Mouse (Mus musculus): ENCODE data around the gene Nufip2. TPM values are rescaled to one million over a fixed set of nuclear protein-coding genes. Genes with fewer than 3 reads are reported as not detected.

Gene Nufip2
- total and polyA plus RNA-seq, 2 experiments from 2014 or later, result 3.5 to 55.1 TPM

DNA sequence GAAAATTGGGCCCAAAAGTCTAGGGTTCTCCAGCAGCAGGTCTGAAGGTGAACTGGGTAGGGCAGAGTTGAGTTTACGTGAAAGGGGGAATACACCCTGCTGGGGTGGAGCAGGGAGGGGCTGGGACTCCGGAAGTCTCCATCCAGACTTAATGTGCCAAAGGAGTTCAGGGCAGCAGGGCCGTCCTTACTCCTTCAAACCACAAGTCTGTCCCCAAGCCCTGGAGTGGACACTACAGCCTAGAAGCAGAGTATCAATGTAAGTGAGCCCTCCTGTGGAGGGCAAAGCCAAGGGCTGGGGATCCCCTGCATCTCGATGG, 79.5 kb downstream of the Nufip2 start:
- H3K4me1 ChIP-seq (ENCODE audit: control insufficient read depth, insufficient read depth), result peaks cover 25% of the 10 kb centered on the region
- H3K27me3 ChIP-seq (ENCODE audit: control insufficient read depth, insufficient read depth, low read length), result no peaks in the 10 kb centered on the region
- no peak overlapping the region for H3K4me3 ChIP-seq (ENCODE audit: low read depth, low read length)
- no peak for DNase-seq (ENCODE audit: low spot score)
- 36% methylated on average over 4 of the region's 4 CpGs for WGBS
- ATAC-seq (ENCODE audit: insufficient read depth, low read depth), result no peak
- peak overlapping the region; percentile 77 for H3K4me2 ChIP-seq (ENCODE audit: low read depth, low read length)
- H3K9me3 ChIP-seq (replicated peaks; ENCODE audit: control insufficient read depth, low read length), result no peaks in the 10 kb centered on the region
- H3K9ac ChIP-seq (replicated peaks; ENCODE audit: low read depth, low read length), result no peak overlapping the region
- H3K36me3 ChIP-seq (replicated peaks; ENCODE audit: control insufficient read depth, insufficient read depth, low read length), result no peaks in the 10 kb centered on the region
- peak overlapping the region; percentile 88 for H3K27ac ChIP-seq (ENCODE audit: low read depth)
- TF ChIP-seq CTCF (IDR thresholded peaks at IDR 0.05; ENCODE audit: low read depth) (no peak), EP300 (IDR thresholded peaks at IDR 0.05; ENCODE audit: low read depth) (no peak)

DNA sequence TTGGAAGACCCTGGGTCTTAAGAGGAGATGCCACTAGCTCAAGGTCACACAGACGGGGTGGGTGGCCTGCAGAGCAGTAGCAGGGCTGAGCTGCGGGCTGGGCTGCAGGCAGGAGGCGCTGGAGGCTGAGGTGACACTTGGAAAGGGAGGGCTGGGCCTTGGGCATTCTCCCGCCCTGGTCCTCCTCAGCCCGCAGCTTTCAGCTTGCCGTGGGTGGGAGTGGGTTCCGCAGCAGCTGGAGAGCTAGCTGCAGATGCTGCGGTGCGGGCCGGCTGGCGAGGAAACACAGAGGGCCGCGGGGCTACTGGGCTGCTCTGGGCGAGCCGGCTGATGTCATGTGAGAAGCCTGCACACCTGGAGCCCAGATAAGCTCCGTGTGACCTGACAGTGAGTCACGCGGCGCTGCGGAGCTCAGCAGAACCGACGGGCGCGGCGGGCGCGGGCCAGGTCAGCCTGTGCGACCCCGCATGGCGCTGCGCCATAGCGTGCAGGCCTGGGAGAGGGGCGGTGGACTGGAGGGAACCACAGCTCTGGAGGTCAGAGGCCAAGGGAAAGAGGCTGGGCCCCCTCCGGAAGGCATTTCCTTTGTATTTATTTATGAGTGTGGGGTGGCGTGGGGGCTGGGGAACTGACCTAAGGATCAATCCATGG, 80.5 kb downstream of the Nufip2 start:
- WGBS, result 3% methylated on average over 35 of the region's 35 CpGs
- TF ChIP-seq EP300 (IDR thresholded peaks at IDR 0.05; ENCODE audit: low read depth), result peak; percentile 63
- TF ChIP-seq CTCF (IDR thresholded peaks at IDR 0.05; ENCODE audit: low read depth), result peak; percentile 65
- H3K27ac ChIP-seq (ENCODE audit: low read depth), result peak overlapping the region; percentile 88
- DNase-seq (ENCODE audit: low spot score) (peak; percentile 44), ATAC-seq (ENCODE audit: insufficient read depth, low read depth) (peak; percentile 65)
- no peaks in the 10 kb centered on the region for H3K9me3 ChIP-seq (replicated peaks; ENCODE audit: control insufficient read depth, low read length)
- peaks cover 25% of the 10 kb centered on the region for H3K4me1 ChIP-seq (ENCODE audit: control insufficient read depth, insufficient read depth)
- H3K4me3 ChIP-seq (ENCODE audit: low read depth, low read length), result peak overlapping the region; percentile 48
- H3K9ac ChIP-seq (replicated peaks; ENCODE audit: low read depth, low read length), result peak overlapping the region; percentile 54
- no peaks in the 10 kb centered on the region for H3K27me3 ChIP-seq (ENCODE audit: control insufficient read depth, insufficient read depth, low read length)
- H3K36me3 ChIP-seq (replicated peaks; ENCODE audit: control insufficient read depth, insufficient read depth, low read length), result no peaks in the 10 kb centered on the region
- H3K4me2 ChIP-seq (ENCODE audit: low read depth, low read length), result peak overlapping the region; percentile 77

DNA sequence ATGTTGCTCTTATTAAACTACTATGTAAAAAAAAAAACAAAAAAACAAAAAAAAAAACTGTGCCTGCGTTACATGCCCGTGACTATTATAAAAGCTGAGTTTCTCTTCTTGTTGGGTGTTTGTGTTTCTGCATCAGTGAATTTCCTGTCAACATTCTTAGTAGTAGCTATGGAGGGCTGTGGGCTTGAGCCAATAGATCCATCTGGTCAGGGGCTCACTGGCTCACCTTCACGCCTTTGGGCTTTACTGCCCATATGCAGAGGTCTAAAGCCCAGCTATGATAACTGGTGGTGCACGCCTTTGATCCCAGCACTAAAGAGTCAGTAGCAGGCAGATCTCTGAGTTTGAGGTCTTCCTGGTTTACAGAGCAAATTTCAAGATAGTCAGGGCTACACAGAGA, 83.5 kb downstream of the Nufip2 start:
- WGBS, result 75% methylated on average over 4 of the region's 4 CpGs
- Histone ChIP-seq H3K9ac (replicated peaks; ENCODE audit: low read depth, low read length) (no peak overlapping the region), H3K27me3 (ENCODE audit: control insufficient read depth, insufficient read depth, low read length) (no peaks in the 10 kb centered on the region), H3K4me2 (ENCODE audit: low read depth, low read length) (no peak overlapping the region), H3K36me3 (replicated peaks; ENCODE audit: control insufficient read depth, insufficient read depth, low read length) (no peaks in the 10 kb centered on the region), H3K27ac (ENCODE audit: low read depth) (no peak overlapping the region), H3K4me1 (ENCODE audit: control insufficient read depth, insufficient read depth) (peaks cover 21% of the 10 kb centered on the region), H3K9me3 (replicated peaks; ENCODE audit: control insufficient read depth, low read length) (no peaks in the 10 kb centered on the region), H3K4me3 (ENCODE audit: low read depth, low read length) (no peak overlapping the region)
- no peak for TF ChIP-seq EP300 (IDR thresholded peaks at IDR 0.05; ENCODE audit: low read depth)
- no peak for TF ChIP-seq CTCF (IDR thresholded peaks at IDR 0.05; ENCODE audit: low read depth)
- ATAC-seq (ENCODE audit: insufficient read depth, low read depth), result no peak
- DNase-seq (ENCODE audit: low spot score), result no peak

DNA sequence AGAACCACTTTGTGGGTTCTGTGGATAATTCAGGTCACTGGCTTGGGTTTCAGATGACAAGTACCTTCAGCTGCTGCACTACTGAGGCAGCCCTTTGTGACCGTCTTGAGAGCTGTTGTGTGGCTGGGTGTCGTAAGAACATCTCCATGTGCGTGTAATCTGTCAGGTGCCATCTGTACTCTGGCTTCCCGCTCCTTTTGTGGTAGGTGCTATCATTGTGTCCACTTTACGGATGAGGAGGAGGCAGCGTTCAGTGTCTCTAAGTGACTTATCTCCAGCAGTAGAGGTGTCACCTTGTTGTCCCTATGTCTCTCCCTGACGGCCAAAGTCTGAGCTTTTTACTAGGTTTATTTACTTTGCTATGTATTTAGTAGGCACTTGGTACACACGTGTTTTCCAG, 84.4 kb downstream of the Nufip2 start:
- no peak overlapping the region for H3K9ac ChIP-seq (replicated peaks; ENCODE audit: low read depth, low read length)
- no peak overlapping the region for H3K4me3 ChIP-seq (ENCODE audit: low read depth, low read length)
- no peak overlapping the region for H3K27ac ChIP-seq (ENCODE audit: low read depth)
- no peak overlapping the region for H3K4me2 ChIP-seq (ENCODE audit: low read depth, low read length)
- no peaks in the 10 kb centered on the region for H3K27me3 ChIP-seq (ENCODE audit: control insufficient read depth, insufficient read depth, low read length)
- WGBS, result 75% methylated on average over 8 of the region's 8 CpGs
- ATAC-seq (ENCODE audit: insufficient read depth, low read depth) (no peak), DNase-seq (ENCODE audit: low spot score) (no peak)
- no peaks in the 10 kb centered on the region for H3K9me3 ChIP-seq (replicated peaks; ENCODE audit: control insufficient read depth, low read length)
- H3K4me1 ChIP-seq (ENCODE audit: control insufficient read depth, insufficient read depth), result peaks cover 21% of the 10 kb centered on the region
- TF ChIP-seq CTCF (IDR thresholded peaks at IDR 0.05; ENCODE audit: low read depth) (no peak), EP300 (IDR thresholded peaks at IDR 0.05; ENCODE audit: low read depth) (no peak)
- H3K36me3 ChIP-seq (replicated peaks; ENCODE audit: control insufficient read depth, insufficient read depth, low read length), result no peaks in the 10 kb centered on the region

DNA sequence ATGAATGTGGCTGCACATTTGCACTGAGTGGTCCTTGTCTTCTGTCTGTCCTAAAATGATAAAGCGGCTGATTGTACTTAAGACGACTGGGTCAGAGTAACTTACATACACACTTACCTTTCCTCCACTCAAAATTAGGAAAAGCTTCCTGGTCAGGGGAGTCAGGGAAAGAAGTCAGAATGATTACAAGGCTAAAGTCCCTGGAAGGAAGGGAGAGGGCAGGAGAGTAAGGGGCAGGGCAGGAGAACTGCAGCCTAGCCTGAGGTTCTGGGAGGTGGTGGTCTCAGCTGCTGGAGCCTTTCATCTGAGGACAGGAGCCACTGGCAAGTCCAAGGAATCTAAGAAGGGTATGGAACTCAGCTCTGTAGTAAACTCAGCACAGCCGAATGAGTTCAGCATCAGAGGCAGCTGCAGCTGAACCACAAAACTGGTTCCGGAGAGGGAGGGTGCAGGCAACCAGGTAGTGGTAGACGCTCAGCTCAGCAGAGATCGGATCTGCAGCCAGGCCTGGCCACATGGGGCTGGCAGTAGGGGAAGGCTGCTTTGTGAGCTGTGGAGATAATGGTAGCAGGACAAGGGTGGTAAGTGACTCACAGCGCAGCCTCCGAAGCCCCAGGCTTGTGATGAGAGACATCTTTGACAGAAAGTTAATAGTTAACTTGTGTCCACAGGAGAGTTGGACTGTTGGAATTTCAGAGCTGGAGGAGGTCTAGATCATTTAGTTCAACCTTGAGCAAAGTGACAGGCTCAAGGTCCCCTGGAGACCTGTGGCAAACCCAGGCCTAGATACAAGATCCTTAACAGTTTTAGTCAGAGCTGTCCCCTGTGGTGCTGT, 86.1 kb downstream of the Nufip2 start:
- DNase-seq (ENCODE audit: low spot score) (no peak), ATAC-seq (ENCODE audit: insufficient read depth, low read depth) (no peak)
- Histone ChIP-seq H3K4me2 (ENCODE audit: low read depth, low read length) (no peak overlapping the region), H3K27ac (ENCODE audit: low read depth) (no peak overlapping the region), H3K36me3 (replicated peaks; ENCODE audit: control insufficient read depth, insufficient read depth, low read length) (no peaks in the 10 kb centered on the region), H3K9me3 (replicated peaks; ENCODE audit: control insufficient read depth, low read length) (no peaks in the 10 kb centered on the region), H3K9ac (replicated peaks; ENCODE audit: low read depth, low read length) (no peak overlapping the region), H3K4me3 (ENCODE audit: low read depth, low read length) (no peak overlapping the region), H3K27me3 (ENCODE audit: control insufficient read depth, insufficient read depth, low read length) (no peaks in the 10 kb centered on the region), H3K4me1 (ENCODE audit: control insufficient read depth, insufficient read depth) (0 out of 2 replicates have a peak, but pooled peaks cover 10% of the 10 kb centered on the region)
- WGBS, result 58% methylated on average over 8 of the region's 8 CpGs
- TF ChIP-seq EP300 (IDR thresholded peaks at IDR 0.05; ENCODE audit: low read depth), result no peak
- TF ChIP-seq CTCF (IDR thresholded peaks at IDR 0.05; ENCODE audit: low read depth), result no peak
